Mouse (Mus musculus): ENCODE results near the gene Pappa2.

DNA sequence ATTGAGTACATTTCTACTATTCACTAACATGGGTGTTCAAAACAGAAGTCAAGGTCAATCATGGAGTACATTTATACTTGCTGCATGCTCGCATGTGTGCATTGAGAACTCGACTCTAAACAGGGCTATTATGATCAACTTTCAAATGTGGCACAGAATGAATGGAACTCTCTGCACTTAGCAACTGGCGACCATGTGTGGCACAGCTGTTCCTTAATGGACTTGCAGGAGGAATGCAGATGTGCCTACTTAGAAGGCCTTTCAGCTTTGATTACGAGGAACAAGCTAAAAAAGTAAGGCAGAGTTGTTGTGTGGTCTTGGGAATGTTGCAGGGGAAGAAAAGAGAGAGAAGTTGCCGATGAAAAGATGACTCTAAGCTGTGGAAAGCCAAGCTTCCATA lies 120.1 kb downstream of the Pappa2 start:
- TF ChIP-seq CTCF (IDR thresholded peaks at IDR 0.05; ENCODE audit: low read depth) (no peak), EP300 (optimal IDR thresholded peaks at IDR 0.05) (no peak)

Measured in stomach, postnatal 0 days (tissue).